Mouse (Mus musculus) lung, embryonic 15.5 days (tissue): ENCODE measurements around the gene Tmem117. TPM values are rescaled to one million over a fixed set of nuclear protein-coding genes. Genes with fewer than 3 reads are reported as not detected.

Source experiments
- ATAC-seq: fragments of 200-750 bp; cut with Nextera tagmentation; 2 replicates; pipeline ENCODE4 v1.8.0; 2017; ENCODE audit warnings: moderate number of reproducible peaks, borderline replicate concordance; ENCODE audit not compliant: low FRiP score, low TSS enrichment; ENCODE audit errors: extremely low read depth
- H3K27ac ChIP-seq: fragments of 300-500 bp; sonication (generic); 2 replicates; pipeline ENCODE4 v1.5.1; 2015; ENCODE audit warnings: moderate library complexity, mild to moderate bottlenecking, inconsistent platforms
- H3K27me3 ChIP-seq: fragments of 300-500 bp; sonication (generic); 2 replicates; pipeline ENCODE4 v1.6.1; 2015; ENCODE audit warnings: inconsistent platforms
- H3K36me3 ChIP-seq: fragments of 300-500 bp; sonication (generic); 2 replicates; pipeline ENCODE4 v1.6.1; 2015; ENCODE audit warnings: inconsistent platforms
- H3K4me1 ChIP-seq: fragments of 300-500 bp; sonication (generic); 2 replicates; pipeline ENCODE4 v1.6.1; 2015; ENCODE audit warnings: inconsistent platforms
- H3K4me2 ChIP-seq: fragments of 300-500 bp; sonication (generic); 2 replicates; pipeline ENCODE4 v1.6.1; 2015; ENCODE audit warnings: inconsistent platforms, mild to moderate bottlenecking, moderate library complexity
- H3K4me3 ChIP-seq: fragments of 300-500 bp; sonication (generic); 2 replicates; pipeline ENCODE4 v1.5.1; 2015; ENCODE audit warnings: mild to moderate bottlenecking, inconsistent platforms
- H3K9ac ChIP-seq: fragments of 300-500 bp; sonication (generic); 2 replicates; pipeline ENCODE4 v1.6.1; 2015; ENCODE audit warnings: inconsistent platforms
- H3K9me3 ChIP-seq: fragments of 300-500 bp; sonication (generic); 2 replicates; pipeline ENCODE4 v1.6.1; 2016; ENCODE audit warnings: inconsistent platforms
- WGBS: fragments of 180-500 bp; shearing (Covaris S2); methylation state at CpG from one replicate; pipeline ENCODE4 v1.1.7; 2015; 5-methylcytosine and 5-hydroxymethylcytosine counted together
- polyA plus RNA-seq: library from polyadenylated mRNA; unstranded; fragments of >200 nt; fragmentation: Nextera tagmentation; extraction: Ambion mirVana; gene quantifications from 2 replicates; pipeline ENCODE4 v1.2.1, GENCODE M21; 2015

Gene Tmem117
- polyA plus RNA-seq, 1 experiment from 2014 or later: 3.7 TPM

DNA sequence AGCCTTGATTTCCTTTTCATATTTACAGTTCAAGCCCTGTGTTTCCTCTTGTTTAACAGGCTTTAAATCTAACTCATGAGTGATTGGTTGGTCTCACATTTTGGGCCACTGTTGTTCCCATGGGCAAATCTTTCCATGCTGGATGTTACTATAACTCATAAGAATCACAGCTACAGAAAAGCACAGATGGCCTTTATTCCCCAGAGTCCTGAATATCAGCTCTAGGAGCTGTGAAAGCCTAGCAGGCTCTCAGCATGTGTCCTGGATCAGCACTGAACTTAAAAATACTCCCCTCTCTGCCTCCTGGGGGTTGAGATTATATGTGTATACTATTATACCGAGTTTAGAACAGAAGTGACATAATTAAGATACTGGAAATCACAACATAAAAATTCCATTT is 292.6 kb downstream of the Tmem117 start:
- Histone ChIP-seq H3K9me3 (no peaks in the 10 kb centered on the region), H3K4me3 (no peak overlapping the region), H3K27me3 (no peaks in the 10 kb centered on the region), H3K36me3 (no peaks in the 10 kb centered on the region), H3K27ac (no peak overlapping the region), H3K9ac (no peak overlapping the region), H3K4me1 (no peaks in the 10 kb centered on the region), H3K4me2 (no peak overlapping the region)
- no peak for ATAC-seq
- WGBS: 31% methylated on average over 1 of the region's 1 CpGs

DNA sequence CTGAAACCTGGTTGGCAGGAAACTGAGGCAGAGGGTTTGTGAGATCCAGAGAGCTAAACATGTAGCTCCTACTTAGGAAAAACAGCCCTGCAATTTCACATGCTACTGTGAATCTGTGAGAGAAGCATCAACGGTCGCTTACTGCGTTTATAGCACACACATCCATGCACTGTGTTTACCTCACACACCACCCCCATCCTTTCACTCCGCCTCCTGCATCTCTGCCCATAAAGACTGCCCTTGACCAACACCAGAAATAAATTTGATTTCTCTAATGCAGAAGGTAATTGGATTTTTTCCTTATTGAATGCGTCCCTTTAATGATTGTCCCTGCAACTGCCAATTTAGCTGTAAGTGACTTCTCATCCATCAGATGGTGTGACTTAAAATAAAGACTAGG is 299.0 kb downstream of the Tmem117 start:
- 70% methylated on average over 5 of the region's 5 CpGs for WGBS
- no peak overlapping the region for H3K4me2 ChIP-seq
- H3K4me1 ChIP-seq: no peaks in the 10 kb centered on the region
- no peaks in the 10 kb centered on the region for H3K27me3 ChIP-seq
- H3K36me3 ChIP-seq: no peaks in the 10 kb centered on the region
- H3K9ac ChIP-seq: no peak overlapping the region
- no peak overlapping the region for H3K27ac ChIP-seq
- no peaks in the 10 kb centered on the region for H3K9me3 ChIP-seq
- H3K4me3 ChIP-seq: no peak overlapping the region
- no peak for ATAC-seq

DNA sequence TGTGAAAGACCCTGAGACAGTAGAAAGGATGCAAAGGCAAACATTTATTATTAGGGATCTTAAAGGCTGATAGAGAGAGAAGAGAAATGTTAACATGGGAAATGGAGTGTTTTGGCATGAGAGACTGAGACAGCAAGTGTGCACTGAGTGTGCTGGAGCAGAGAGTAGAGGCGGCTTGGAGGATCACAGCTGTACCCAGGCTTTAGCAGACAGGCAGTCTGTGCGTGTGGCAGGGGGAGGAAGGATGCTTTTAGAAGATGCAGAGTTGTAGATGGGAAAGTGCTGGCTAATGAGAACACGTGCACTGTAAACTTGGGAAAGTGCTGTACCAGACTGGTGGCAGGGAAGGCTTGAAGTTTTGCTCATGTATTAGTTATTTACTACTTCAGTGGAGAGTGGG is 301.7 kb downstream of the Tmem117 start:
- Histone ChIP-seq H3K9ac (no peak overlapping the region), H3K4me3 (no peak overlapping the region), H3K9me3 (no peaks in the 10 kb centered on the region), H3K27ac (no peak overlapping the region), H3K4me2 (no peak overlapping the region), H3K36me3 (no peaks in the 10 kb centered on the region), H3K4me1 (no peaks in the 10 kb centered on the region), H3K27me3 (no peaks in the 10 kb centered on the region)
- 32% methylated on average over 3 of the region's 3 CpGs for WGBS
- no peak for ATAC-seq

DNA sequence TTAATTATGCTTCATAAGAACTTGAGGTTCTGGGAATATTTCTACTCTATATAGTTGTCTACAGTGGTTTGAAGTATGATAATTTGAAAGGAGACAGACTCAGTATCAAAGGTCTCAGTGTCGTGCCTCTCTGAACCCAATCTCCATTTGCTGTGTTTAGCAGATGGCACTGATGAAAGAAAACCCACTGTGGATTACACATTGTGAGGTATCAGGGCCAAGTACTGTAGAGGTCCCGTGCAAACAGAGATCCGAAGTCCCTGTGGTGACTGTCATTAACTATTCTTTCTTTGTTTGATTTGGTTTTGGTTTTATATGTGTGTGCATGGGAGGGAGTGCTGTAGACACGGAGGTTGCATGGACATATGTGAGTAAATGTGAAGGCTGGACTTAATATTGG is 304.0 kb downstream of the Tmem117 start:
- no peaks in the 10 kb centered on the region for H3K36me3 ChIP-seq
- H3K4me1 ChIP-seq: no peaks in the 10 kb centered on the region
- H3K27me3 ChIP-seq: no peaks in the 10 kb centered on the region
- no peak for ATAC-seq
- 75% methylated on average over 4 of the region's 4 CpGs for WGBS
- H3K4me3 ChIP-seq: no peak overlapping the region
- no peak overlapping the region for H3K4me2 ChIP-seq
- H3K27ac ChIP-seq: no peak overlapping the region
- H3K9me3 ChIP-seq: no peaks in the 10 kb centered on the region
- H3K9ac ChIP-seq: no peak overlapping the region

DNA sequence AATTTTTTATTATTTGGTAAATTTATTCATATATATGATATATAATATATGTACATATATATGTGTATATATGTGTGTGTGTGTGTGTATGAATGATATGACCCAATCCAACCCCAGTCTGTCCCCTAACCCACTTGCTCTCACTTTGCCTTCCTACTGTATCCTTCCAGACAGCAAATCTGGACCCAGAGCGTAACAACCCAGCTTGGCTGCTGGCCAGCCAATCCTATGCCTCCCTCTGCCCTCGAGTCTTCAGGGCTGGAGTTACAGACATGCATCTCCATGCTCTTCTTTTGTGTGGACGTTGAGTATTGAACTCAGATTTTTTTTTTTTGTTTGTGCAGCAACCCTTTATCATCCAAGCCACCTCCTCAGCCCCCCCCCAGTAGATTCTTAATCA is 304.4 kb downstream of the Tmem117 start:
- no peak for ATAC-seq
- no peaks in the 10 kb centered on the region for H3K36me3 ChIP-seq
- no peak overlapping the region for H3K27ac ChIP-seq
- no peak overlapping the region for H3K4me3 ChIP-seq
- no peak overlapping the region for H3K4me2 ChIP-seq
- H3K4me1 ChIP-seq: no peaks in the 10 kb centered on the region
- no peaks in the 10 kb centered on the region for H3K9me3 ChIP-seq
- WGBS: 40% methylated on average over 3 of the region's 3 CpGs
- H3K27me3 ChIP-seq: no peaks in the 10 kb centered on the region
- H3K9ac ChIP-seq: no peak overlapping the region

DNA sequence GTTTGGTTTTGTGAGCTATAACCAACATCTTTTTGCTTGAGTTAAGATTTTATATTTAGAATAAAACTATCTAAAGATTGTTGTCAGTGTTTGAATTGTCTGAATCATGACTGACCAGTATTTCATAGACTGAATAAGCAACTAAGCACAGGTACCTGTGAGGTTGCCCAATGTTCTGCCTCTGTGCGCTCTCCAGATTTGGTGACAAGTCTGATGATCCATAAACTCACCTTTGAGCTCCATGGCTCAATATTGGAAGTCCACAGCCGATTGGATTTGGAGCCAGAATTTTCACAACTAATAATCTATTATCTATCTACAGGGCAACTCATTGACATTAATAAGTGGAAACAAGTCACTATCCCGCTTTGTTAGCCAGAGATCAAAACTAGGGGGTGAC is 312.9 kb downstream of the Tmem117 start:
- Histone ChIP-seq H3K4me1 (no peaks in the 10 kb centered on the region), H3K27ac (no peak overlapping the region), H3K9ac (no peak overlapping the region), H3K9me3 (no peaks in the 10 kb centered on the region), H3K4me3 (no peak overlapping the region), H3K27me3 (no peaks in the 10 kb centered on the region), H3K4me2 (no peak overlapping the region), H3K36me3 (no peaks in the 10 kb centered on the region)
- no peak for ATAC-seq
- 79% methylated on average over 3 of the region's 3 CpGs for WGBS

DNA sequence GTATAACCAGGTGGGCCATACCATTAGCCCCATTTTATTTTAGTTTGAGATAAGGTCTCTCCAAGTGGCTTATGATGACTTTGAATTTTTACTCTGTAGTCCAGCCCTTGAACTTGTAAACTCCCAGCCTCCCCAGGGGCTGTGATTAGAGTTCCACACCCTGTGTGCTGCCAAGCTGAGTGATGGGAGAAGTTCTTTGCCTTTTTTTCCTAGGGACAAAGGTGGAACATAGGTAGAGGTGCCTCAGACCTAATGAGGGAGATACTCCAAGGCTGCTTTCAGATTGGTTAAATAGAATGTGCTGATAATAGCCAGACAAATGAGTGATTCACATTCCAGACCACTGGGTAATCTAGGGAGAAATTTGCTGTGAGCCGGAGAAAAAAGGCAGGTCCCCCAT is 313.4 kb downstream of the Tmem117 start:
- Histone ChIP-seq H3K4me2 (no peak overlapping the region), H3K27ac (no peak overlapping the region), H3K4me1 (no peaks in the 10 kb centered on the region), H3K4me3 (no peak overlapping the region), H3K9ac (no peak overlapping the region), H3K9me3 (no peaks in the 10 kb centered on the region), H3K36me3 (no peaks in the 10 kb centered on the region), H3K27me3 (no peaks in the 10 kb centered on the region)
- WGBS: 48% methylated on average over 1 of the region's 1 CpGs
- no peak for ATAC-seq

DNA sequence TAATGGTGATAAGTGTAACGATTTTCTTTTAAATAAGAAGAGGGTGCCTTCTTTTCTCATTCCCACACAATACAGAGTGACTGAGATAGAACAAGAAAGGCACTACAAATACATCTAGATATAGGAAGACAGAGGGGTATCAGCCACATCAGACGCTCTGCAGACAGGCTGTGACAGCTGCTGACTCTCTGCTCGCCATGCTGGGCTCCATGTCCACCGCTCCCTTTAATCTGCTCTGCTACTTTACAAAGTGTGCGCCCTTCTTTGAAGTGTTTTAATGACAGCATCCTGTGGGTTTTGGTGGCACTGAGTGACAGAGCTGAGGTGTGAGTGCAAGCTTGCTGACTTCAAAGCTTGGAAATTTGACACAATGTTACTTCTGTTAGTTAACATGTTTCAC is 314.9 kb downstream of the Tmem117 start:
- Histone ChIP-seq H3K27ac (no peak overlapping the region), H3K9me3 (no peaks in the 10 kb centered on the region), H3K36me3 (no peaks in the 10 kb centered on the region), H3K9ac (no peak overlapping the region), H3K4me2 (no peak overlapping the region), H3K4me3 (no peak overlapping the region), H3K4me1 (no peaks in the 10 kb centered on the region), H3K27me3 (no peaks in the 10 kb centered on the region)
- WGBS: 27% methylated on average over 5 of the region's 5 CpGs
- ATAC-seq: no peak

DNA sequence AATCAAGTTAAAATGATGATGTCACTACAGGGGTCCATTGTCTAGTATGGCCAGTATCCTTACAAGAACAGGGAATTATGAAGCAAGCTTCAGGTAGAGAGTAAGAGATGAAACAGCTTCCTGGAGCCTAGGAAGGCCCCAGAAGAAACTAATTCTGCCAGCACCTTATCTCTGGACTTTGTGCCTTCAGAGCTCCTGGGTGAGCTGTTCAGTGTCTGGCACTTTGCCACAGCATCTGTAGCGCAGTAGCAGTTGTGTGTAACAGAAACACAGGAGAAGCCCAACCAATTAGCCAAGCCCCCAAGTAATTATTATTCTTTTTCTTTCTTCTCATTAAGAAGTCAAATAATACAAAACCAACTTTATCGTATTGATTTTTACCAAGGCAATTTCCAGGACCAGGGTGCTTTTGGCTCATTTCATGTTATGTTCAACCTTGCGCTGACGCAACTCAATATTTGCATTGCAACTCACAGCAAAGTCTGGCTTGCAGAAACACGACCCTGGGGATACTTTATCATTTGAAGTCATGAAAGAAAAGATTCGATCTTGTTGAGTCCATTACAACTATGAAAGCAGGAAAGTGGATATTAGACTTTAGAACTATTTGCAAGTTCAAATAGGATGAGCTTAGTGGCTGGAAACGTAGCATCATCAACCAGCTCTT is 322.5 kb downstream of the Tmem117 start:
- Histone ChIP-seq H3K4me2 (no peak overlapping the region), H3K27ac (no peak overlapping the region), H3K4me1 (no peaks in the 10 kb centered on the region), H3K9ac (no peak overlapping the region), H3K27me3 (no peaks in the 10 kb centered on the region), H3K36me3 (no peaks in the 10 kb centered on the region), H3K9me3 (no peaks in the 10 kb centered on the region), H3K4me3 (no peak overlapping the region)
- 74% methylated on average over 7 of the region's 7 CpGs for WGBS
- ATAC-seq: no peak

DNA sequence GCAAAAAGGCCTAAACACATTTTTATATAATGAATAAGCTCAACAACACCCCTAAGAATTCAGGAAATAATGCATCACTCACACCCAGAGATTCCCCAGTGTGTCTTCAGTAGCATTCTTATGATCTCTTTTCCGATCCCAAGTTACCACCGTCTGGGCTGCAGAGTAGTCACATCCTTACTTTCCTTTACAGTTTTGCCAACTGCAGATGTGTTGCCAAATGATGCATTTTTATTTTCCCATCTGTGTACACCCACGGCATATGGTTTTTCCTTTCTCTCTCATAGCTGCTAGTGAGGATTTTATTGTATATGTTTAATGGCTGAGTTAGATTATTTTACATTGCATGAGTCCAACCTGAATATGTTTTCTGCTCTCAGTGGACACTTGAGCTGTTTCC is 327.7 kb downstream of the Tmem117 start:
- WGBS: 50% methylated on average over 3 of the region's 3 CpGs
- ATAC-seq: no peak

DNA sequence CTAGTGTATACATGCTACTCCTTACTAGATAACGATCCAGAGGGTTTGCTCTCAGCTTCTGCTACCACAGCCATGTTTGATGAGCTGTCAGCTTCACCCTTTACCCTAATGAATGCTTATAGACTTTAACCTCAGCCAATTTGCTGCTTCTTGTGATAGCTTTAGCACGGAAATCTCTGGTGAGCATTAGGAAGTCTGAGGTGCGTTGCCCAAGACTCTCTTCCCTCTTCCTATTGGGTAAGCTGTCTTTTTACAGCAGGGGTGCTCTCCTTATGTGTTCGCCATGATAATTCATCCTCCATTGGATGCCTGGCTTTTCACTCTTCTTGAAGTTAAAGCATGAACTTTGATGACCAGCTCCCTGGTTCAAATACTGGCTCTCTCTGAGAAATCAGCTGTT is 328.2 kb downstream of the Tmem117 start:
- Histone ChIP-seq H3K27me3 (no peaks in the 10 kb centered on the region), H3K4me3 (no peak overlapping the region), H3K27ac (no peak overlapping the region), H3K4me1 (no peaks in the 10 kb centered on the region), H3K4me2 (no peak overlapping the region), H3K9ac (no peak overlapping the region), H3K36me3 (no peaks in the 10 kb centered on the region), H3K9me3 (no peaks in the 10 kb centered on the region)
- ATAC-seq: no peak
- 52% methylated on average over 4 of the region's 4 CpGs for WGBS

More for the DNA sequence above, 327.7 kb downstream of the Tmem117 start:
- Histone ChIP-seq H3K4me2 (no peak overlapping the region), H3K4me1 (no peaks in the 10 kb centered on the region), H3K9ac (no peak overlapping the region), H3K27me3 (no peaks in the 10 kb centered on the region), H3K9me3 (no peaks in the 10 kb centered on the region), H3K4me3 (no peak overlapping the region), H3K27ac (no peak overlapping the region), H3K36me3 (no peaks in the 10 kb centered on the region)

DNA sequence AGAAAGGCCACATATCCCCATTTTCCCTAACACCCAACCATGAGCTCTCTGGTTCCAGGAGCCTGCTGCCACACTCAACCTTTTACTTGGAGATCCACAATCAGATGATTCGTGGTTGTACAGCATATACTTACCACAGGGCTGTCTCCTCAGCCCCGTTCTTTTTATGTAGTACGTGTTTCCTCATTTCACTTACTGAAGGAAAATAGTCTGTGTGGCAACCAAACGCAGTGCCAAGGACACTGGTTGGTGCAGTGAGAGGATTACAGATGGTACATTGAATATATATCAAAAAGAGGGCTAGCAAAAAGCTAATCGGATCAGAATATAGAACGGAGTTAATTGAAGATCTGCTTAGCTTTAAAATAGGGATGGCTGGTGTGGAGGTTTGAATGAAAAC is 338.0 kb downstream of the Tmem117 start:
- Histone ChIP-seq H3K4me1 (no peaks in the 10 kb centered on the region), H3K27me3 (no peaks in the 10 kb centered on the region), H3K4me2 (no peak overlapping the region), H3K9me3 (no peaks in the 10 kb centered on the region), H3K36me3 (no peaks in the 10 kb centered on the region), H3K4me3 (no peak overlapping the region), H3K9ac (no peak overlapping the region), H3K27ac (no peak overlapping the region)
- 86% methylated on average over 6 of the region's 6 CpGs for WGBS
- ATAC-seq: no peak
